Comparison of ENCODE assay signal across 28 mouse cellular contexts in the genomic region with DNA sequence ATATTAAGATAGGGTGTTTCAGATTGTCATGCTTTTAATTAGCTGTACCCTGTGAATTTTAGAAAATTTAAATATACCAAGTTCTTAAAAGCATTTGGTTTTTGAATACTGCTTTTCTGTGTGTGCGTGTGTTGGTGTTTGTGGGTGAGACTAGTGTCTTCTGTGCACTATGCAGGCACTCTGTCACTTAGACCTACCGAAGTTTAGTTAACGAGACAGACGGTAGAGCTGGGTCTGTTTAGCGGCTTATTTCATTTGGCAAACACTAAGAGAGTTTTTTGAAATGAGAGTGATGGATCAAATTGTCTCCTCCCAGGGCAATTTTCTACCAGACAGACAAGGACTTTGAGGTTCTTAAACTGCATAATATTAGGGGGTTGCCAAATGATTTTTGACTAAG.
"Had no signal": no experiment of that assay in that cellular context is flagged by ENCODE, and none has a peak within 500 bp of the region (broad histone marks: within the 10 kb centered on the region; RNA-seq: fewer than 3 reads in every experiment).

No protein-coding gene starts in this region.

- DNase-seq: gastrocnemius, postnatal 14 days; gastrocnemius, postnatal 36 days; heart, adult 11 months; heart, adult 2 months; heart, postnatal 14 days; heart, postnatal 36 days; kidney, adult 11 months; kidney, adult 2 months; kidney, adult 9 months; kidney, postnatal 14 days; kidney, postnatal 36 days; layer of hippocampus, adult 9-11 months; layer of hippocampus, postnatal 36 days; left cerebral cortex, postnatal 4 days; lung, adult 18-20 months had no signal

- H3K9me3 ChIP-seq: heart, embryonic 13.5 days; heart, embryonic 15.5 days; hindbrain, embryonic 13.5 days; hindbrain, embryonic 15.5 days; kidney, embryonic 15.5 days; limb, embryonic 13.5 days; limb, embryonic 15.5 days; liver, embryonic 12.5 days had no signal

- H3K9ac ChIP-seq: heart, embryonic 13.5 days; heart, embryonic 15.5 days; hindbrain, embryonic 13.5 days; hindbrain, embryonic 15.5 days; kidney, embryonic 15.5 days; limb, embryonic 13.5 days; limb, embryonic 15.5 days; liver, embryonic 12.5 days; liver, embryonic 14.5 days had no signal

- H3K27me3 ChIP-seq: heart, embryonic 13.5 days; heart, embryonic 15.5 days; hindbrain, embryonic 13.5 days; hindbrain, embryonic 15.5 days; kidney, embryonic 15.5 days; limb, embryonic 13.5 days; limb, embryonic 15.5 days; liver, embryonic 12.5 days had no signal

- H3K4me1 ChIP-seq: heart, embryonic 13.5 days; heart, embryonic 15.5 days; hindbrain, embryonic 13.5 days; hindbrain, embryonic 15.5 days; kidney, embryonic 15.5 days; limb, embryonic 13.5 days; limb, embryonic 15.5 days; liver, embryonic 12.5 days had no signal

- H3K4me2 ChIP-seq: heart, embryonic 11.5 days; heart, embryonic 13.5 days; heart, embryonic 15.5 days; hindbrain, embryonic 13.5 days; hindbrain, embryonic 15.5 days; kidney, embryonic 15.5 days; limb, embryonic 13.5 days; limb, embryonic 15.5 days; liver, embryonic 12.5 days had no signal

- H3K27ac ChIP-seq: heart, adult 2 months; heart, embryonic 13.5 days; heart, embryonic 15.5 days; hindbrain, embryonic 13.5 days; hindbrain, embryonic 15.5 days; hindbrain, postnatal 0 days; kidney, embryonic 15.5 days; kidney, postnatal 0 days; limb, embryonic 13.5 days; limb, embryonic 15.5 days; liver, embryonic 12.5 days; liver, embryonic 14.5 days had no signal

- ATAC-seq: hindbrain, postnatal 0 days; intestine, embryonic 16.5 days; liver, embryonic 12.5 days had no signal

- H3K4me3 ChIP-seq: heart, adult 2 months; heart, embryonic 13.5 days; heart, embryonic 15.5 days; hindbrain, embryonic 13.5 days; hindbrain, embryonic 15.5 days; kidney, embryonic 15.5 days; limb, embryonic 13.5 days; limb, embryonic 15.5 days; liver, embryonic 12.5 days had no signal
